In the genomic region with DNA sequence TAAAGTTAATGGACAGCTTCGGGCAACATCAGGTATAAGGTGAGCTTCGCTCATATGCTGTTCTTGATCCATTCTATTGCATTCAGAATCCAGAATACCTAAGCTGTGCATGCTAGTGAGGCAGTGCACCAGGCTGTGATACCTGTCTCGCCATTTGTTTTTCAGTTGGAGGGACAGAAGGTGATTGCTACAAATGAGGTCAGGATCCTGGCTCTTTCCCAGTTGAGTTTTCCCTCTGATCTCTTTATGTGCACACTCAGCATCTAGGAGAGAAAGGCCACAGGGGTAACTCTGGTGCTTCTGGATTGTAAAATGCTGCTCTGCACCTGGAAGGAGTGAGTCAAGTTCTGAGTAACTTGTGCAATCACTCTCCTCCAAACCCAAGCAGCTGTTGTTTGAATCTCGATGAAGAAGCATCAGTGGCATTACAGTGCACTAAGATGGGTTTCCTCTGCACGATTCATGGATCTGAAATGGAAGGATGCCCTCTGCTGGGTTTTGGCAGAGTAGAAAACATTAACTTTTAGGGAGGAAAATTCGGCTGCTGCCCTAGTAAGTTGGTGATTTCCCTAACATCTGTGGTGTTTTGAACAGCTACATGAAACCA, we compare ENCODE assay signal across 8 mouse cellular contexts.
A peak's percentile ranks its signal among the peaks of the same experiment; 100 is the strongest.
DNase-seq lines count a peak whose midpoint lies in the region; ATAC-seq lines count a peak whose summit lies in the region.

No protein-coding gene starts in this region.

- 61% methylated on average over 6 of the region's 6 CpGs for WGBS in heart, embryonic 12.5 days

- H3K9ac ChIP-seq in heart, embryonic 12.5 days: no peak overlapping the region

- no peak overlapping the region for H3K4me3 ChIP-seq in heart, embryonic 12.5 days

- H3K4me2 ChIP-seq in heart, embryonic 12.5 days: no peak overlapping the region

- no peaks in the 10 kb centered on the region for H3K9me3 ChIP-seq in heart, embryonic 12.5 days (replicated peaks)

- no peaks in the 10 kb centered on the region for H3K27me3 ChIP-seq in heart, embryonic 12.5 days (replicated peaks)

- H3K36me3 ChIP-seq in heart, embryonic 12.5 days: no peaks in the 10 kb centered on the region

- DNase-seq in heart, postnatal 4 days: peak; percentile 6
- peak; percentile 2 for DNase-seq in embryo, embryonic 11.5 days (ENCODE audit: low read depth, low spot score)
- DNase-seq in liver: no peak
- no peak for DNase-seq in testis, postnatal 14 days (ENCODE audit: low spot score)

- H3K27ac ChIP-seq in heart, embryonic 12.5 days (ENCODE audit: poor library complexity, severe bottlenecking): no peak overlapping the region

- H3K4me1 ChIP-seq in heart, embryonic 12.5 days (replicated peaks): no peaks in the 10 kb centered on the region

- no peak for ATAC-seq in heart, embryonic 12.5 days (ENCODE audit: insufficient number of reproducible peaks, low FRiP score)
- peak; percentile 93 for ATAC-seq in cerebellum, adult (ENCODE audit: insufficient number of reproducible peaks, low FRiP score, low TSS enrichment)
- ATAC-seq in megakaryocyte progenitor cell, adult 5-6 weeks (replicated peaks; ENCODE audit: poor library complexity): peak; percentile 76
- no peak for ATAC-seq in erythroblast, adult 5-6 weeks (replicated peaks; ENCODE audit: low FRiP score, poor library complexity, severe bottlenecking)

Comparison
In these comparisons a context has a peak if more than half of its experiments do, and no peak if none do; other contexts are left out.
1. DNase-seq: peak in heart, postnatal 4 days (single experiment) and embryo, embryonic 11.5 days (single experiment); none in liver (single experiment) and testis, postnatal 14 days (single experiment).
2. ATAC-seq: peak in cerebellum, adult (single experiment) and megakaryocyte progenitor cell, adult 5-6 weeks (single experiment); none in heart, embryonic 12.5 days (single experiment) and erythroblast, adult 5-6 weeks (single experiment).